Mouse (Mus musculus): ENCODE measurements around the gene Rhox4f.
"Not testable (repeated sequence)": the region's sequence is repeated elsewhere in the genome, so short reads cannot be mapped to it uniquely, and the experiment has no call there.

DNA sequence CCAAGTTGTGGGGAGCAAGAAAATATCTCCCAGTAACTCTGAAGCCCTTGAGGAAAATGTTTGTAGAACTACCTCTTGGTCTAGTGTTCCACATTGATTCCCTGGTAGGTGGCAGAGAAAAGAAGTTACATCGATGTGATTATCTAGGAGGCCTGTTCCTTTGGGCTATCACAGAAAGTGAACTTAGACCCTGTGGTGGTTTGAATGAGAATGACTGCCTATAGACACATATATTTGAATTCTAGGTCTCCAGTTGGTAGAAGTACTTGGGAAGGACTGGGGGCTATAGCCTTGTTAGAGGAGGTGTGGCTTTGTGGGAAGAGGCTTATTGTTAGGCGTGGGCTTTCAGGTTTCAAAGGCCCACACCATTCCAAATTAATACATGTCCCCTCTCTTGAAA, 21.0 kb upstream of the Rhox4f start, which contains the start of gene Rhox3g:
- TF ChIP-seq POLR2A (IDR thresholded peaks at IDR 0.05; ENCODE audit: low read depth, low read length); CTCF (conservative IDR thresholded peaks at IDR 0.05; ENCODE audit: insufficient read depth, insufficient read length, low read depth, low read length): not testable (repeated sequence)

All from kidney, adult 2 months (tissue).